Mouse (Mus musculus) erythroblast, embryonic 14.5 days (primary cell): Measurements from ENCODE around the gene Rpl23a. TPM values are rescaled to one million over a fixed set of nuclear protein-coding genes. Genes with fewer than 3 reads are reported as not detected.

Experiments used
- H3K27me3 ChIP-seq: 2 replicates; pipeline ENCODE4 v1.6.1; 2012; ENCODE audit warnings: inconsistent platforms; ENCODE audit not compliant: control insufficient read depth
- H3K36me3 ChIP-seq: 2 replicates; pipeline ENCODE4 v1.6.1; 2012; ENCODE audit warnings: mild to moderate bottlenecking, inconsistent platforms; ENCODE audit not compliant: control insufficient read depth
- H3K4me1 ChIP-seq: 2 replicates; pipeline ENCODE4 v1.6.1; 2012; ENCODE audit warnings: inconsistent platforms; ENCODE audit not compliant: control insufficient read depth
- H3K4me3 ChIP-seq: replicated peaks from 2 replicates; pipeline ENCODE3; 2012; ENCODE audit warnings: moderate library complexity, mild to moderate bottlenecking, inconsistent platforms
- H3K9me3 ChIP-seq: 2 replicates; pipeline ENCODE4 v1.6.1; 2012; ENCODE audit warnings: low read length, inconsistent platforms, mixed read lengths; ENCODE audit not compliant: control insufficient read depth
- GATA1 ChIP-seq: IDR thresholded peaks from 2 replicates; pipeline ENCODE4 v1.6.1; 2012; ENCODE audit warnings: low read length, inconsistent platforms, mixed read lengths
- TAL1 ChIP-seq: IDR thresholded peaks from 3 replicates; pipeline ENCODE4 v1.6.1; 2012; ENCODE audit warnings: low read length, inconsistent platforms, mixed read lengths
- polyA plus RNA-seq: library from polyadenylated mRNA; stranded (reverse); fragments of >175 nt; gene quantifications from 2 replicates; pipeline ENCODE4 v1.2.3, GENCODE M21; 2012

The Rpl23a gene
- polyA plus RNA-seq, 1 experiment, result 168 TPM

DNA sequence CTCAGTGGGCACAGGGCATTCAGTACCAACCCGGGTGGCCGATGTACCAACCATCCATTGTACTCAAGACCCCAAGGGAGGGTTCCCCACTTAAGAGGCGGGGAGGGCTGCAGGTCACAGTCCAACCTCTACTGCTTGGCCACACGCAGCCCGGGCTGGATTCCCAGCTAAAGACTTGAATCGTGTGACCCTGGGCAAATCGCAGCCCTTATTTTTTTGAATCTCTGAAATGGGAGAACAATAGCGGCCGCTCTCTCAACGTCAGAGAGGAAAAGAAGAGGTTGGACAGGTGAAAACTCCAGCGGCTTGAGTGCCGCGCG, 18.8 kb downstream of the Rpl23a start:
- Histone ChIP-seq H3K36me3 (peaks cover 63% of the 10 kb centered on the region), H3K9me3 (no peaks in the 10 kb centered on the region), H3K4me3 (peak overlapping the region; percentile 90), H3K4me1 (peaks cover 98% of the 10 kb centered on the region), H3K27me3 (no peaks in the 10 kb centered on the region)
- TF ChIP-seq TAL1 (no peak), GATA1 (no peak)

DNA sequence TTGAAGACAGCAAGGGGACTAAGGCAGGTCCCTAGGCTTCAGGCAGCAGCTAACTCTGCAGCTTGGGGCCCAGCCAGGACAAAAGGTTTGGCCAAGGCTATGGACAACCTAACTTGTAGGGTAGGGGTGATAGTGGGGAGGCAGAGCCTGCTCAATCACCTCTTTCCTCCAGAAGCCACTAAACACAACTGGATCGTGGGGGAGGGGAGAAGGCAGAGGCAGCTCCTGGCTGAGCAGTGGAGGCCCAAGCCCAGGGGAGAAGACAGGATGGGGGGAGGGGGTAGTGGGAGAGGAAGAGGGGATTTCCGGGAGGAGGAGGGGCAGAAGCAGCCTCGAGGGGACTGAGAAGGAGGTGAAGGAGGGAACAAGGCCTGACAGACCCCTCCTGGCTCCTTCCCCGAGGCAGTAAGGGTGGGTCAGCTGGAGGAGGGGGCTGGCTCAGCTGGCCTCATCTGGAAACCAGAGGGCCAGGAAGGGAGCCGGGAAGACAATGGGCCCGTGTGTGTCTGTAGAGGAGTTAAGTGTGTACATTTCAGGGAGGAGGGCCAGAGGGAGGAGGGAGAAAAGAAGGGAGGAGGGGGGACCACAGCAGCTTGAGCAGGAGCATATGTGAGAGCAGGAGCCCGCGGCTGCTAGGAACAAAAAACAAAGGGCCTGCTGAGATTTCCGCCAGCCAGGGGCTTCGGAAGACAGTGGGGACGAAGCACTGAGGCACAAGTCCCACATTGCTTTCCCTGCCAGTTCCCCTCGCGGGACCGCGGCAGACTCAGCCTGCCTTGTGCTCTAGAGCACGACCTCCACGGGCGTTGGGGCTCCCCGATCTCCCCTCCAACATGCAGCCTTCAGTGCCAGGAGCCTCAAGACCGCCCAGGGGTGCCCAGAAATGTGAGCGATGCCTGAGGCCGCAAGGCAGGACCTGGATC, 19.4 kb downstream of the Rpl23a start:
- Histone ChIP-seq H3K36me3 (peaks cover 69% of the 10 kb centered on the region), H3K27me3 (no peaks in the 10 kb centered on the region), H3K4me3 (peak overlapping the region; percentile 90), H3K4me1 (peaks cover 98% of the 10 kb centered on the region), H3K9me3 (no peaks in the 10 kb centered on the region)
- no peak for TF ChIP-seq GATA1

DNA sequence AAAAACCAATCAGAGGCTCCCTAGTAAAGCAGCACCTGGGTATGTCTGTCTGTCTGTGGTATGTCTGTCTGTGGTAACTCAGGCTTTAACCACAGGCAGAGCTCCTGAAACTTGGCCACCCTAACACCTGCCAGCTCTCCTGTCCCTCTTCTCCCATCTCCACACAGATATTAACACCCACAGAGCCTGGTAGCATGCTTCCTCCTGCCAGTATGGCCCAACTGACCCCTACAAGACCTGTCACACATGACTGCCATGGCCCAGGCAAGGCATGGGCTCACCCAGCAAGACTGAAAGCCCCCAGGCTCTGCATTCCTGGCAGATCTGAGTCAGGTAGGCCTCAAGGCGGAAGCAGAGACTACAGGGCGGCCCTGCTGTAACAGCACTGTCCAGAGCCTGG, 20.3 kb downstream of the Rpl23a start:
- no peak for TF ChIP-seq TAL1
- TF ChIP-seq GATA1, result no peak
- H3K36me3 ChIP-seq, result peaks cover 78% of the 10 kb centered on the region
- H3K9me3 ChIP-seq, result no peaks in the 10 kb centered on the region
- no peaks in the 10 kb centered on the region for H3K27me3 ChIP-seq
- peak overlapping the region; percentile 90 for H3K4me3 ChIP-seq
- peaks cover 92% of the 10 kb centered on the region for H3K4me1 ChIP-seq

DNA sequence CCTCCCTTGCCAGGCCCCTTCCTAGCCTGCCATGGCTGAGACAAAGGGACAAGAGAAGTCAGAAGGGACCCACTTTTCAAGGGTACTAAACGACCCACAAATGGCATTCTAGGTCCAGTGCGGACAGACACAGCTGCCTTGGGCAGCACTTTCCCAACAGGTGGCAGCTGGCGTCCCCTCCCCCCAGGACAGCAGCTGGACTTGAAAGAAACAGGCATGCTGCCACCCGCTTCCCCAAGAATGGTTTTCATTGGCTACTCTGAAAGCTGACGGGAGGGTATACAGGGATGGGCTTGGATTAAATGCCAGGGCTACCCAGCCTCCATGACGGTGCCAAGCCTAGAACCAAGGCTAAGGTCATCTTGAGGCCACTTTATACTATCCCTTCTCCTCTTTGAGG, 20.9 kb downstream of the Rpl23a start:
- peaks cover 78% of the 10 kb centered on the region for H3K36me3 ChIP-seq
- no peak for TF ChIP-seq TAL1
- no peak for TF ChIP-seq GATA1
- peak overlapping the region; percentile 90 for H3K4me3 ChIP-seq
- H3K4me1 ChIP-seq, result peaks cover 92% of the 10 kb centered on the region
- H3K27me3 ChIP-seq, result no peaks in the 10 kb centered on the region
- no peaks in the 10 kb centered on the region for H3K9me3 ChIP-seq

DNA sequence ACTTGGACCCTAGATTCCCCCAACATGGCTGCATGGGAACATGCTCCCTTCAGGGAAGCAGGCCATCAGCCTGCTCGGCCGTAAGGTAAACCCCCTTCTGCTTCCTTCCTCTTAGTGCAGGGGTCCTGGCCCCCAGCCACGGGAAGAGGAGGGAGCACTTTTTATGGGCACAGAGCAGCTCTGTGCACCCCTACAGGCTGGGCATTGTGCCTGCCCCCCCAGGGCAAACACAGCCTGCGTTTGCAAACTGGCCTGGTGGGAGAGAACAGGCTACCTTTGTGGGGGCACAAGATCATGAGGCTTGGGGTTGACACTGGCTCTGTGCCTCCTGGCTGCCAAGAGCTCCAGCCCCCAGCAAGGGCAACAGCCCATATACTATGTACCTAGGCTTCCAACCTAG, 21.4 kb downstream of the Rpl23a start:
- Histone ChIP-seq H3K4me3 (peak overlapping the region; percentile 90), H3K27me3 (no peaks in the 10 kb centered on the region), H3K9me3 (no peaks in the 10 kb centered on the region), H3K4me1 (peaks cover 88% of the 10 kb centered on the region), H3K36me3 (peaks cover 78% of the 10 kb centered on the region)
- TF ChIP-seq TAL1 (no peak), GATA1 (no peak)

DNA sequence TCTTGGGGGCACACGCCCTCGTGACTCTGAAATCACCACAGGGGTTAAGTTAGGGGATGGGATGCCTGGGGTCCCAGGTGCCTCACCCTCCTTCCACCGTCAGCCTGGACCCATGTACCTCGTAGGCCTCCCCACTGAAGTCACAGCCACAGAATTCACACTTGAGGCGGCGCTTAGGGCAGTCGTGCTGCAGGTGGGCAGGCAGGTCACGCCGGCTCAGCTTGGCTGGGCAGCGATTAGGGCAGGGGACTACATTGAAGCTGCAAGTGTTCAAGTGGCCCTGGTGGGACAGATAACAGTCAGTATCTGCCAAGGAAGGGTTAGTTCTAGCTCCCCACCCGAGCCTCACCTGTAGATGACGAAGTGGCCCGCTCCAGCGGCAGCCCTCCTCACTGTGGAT, 22.2 kb downstream of the Rpl23a start:
- no peaks in the 10 kb centered on the region for H3K27me3 ChIP-seq
- peaks cover 80% of the 10 kb centered on the region for H3K4me1 ChIP-seq
- no peaks in the 10 kb centered on the region for H3K9me3 ChIP-seq
- H3K36me3 ChIP-seq, result peaks cover 79% of the 10 kb centered on the region
- TF ChIP-seq GATA1, result no peak
- H3K4me3 ChIP-seq, result no peak overlapping the region

DNA sequence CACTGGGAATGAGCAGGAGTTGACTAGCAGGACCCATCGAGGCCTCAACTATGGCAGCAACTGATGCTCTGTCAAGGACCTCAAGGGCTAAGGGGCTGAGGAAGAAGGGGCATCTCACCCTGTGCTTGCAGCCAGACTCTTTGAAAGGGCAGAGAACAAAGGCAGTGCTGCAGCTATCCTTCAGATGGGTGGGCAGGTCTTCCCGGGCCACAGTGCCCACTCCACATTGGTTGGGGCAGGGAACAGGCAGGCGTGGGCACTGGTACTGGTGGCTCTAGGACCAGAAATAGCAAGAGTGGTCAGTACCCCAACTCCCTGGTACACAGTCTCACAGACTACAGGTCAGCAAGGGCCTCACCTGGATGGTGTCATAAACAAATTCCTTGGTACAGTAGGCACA, 22.7 kb downstream of the Rpl23a start:
- no peaks in the 10 kb centered on the region for H3K9me3 ChIP-seq
- no peak overlapping the region for H3K4me3 ChIP-seq
- peaks cover 75% of the 10 kb centered on the region for H3K4me1 ChIP-seq
- H3K36me3 ChIP-seq, result peaks cover 82% of the 10 kb centered on the region
- H3K27me3 ChIP-seq, result no peaks in the 10 kb centered on the region
- TF ChIP-seq TAL1 (no peak), GATA1 (no peak)

DNA sequence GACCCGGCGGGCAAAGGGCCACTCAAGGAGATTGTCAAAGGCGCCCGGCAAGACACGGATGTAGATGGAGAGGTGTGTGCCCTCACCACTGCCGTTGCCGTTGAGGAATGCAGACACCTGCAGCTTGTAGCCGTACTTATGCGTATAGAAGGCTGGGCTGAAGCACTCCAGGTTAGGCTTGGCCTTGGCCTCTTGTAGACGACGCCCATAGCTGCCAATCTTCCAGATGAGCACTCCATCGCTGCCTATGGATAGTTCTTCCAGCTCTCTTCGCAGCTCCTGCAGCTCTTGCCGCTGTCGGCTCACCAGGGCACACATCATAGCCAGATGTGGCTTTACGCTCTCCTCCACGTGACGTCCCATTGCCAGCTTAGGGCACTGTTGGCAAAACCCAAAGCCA, 23.2 kb downstream of the Rpl23a start:
- H3K4me1 ChIP-seq, result peaks cover 71% of the 10 kb centered on the region

DNA sequence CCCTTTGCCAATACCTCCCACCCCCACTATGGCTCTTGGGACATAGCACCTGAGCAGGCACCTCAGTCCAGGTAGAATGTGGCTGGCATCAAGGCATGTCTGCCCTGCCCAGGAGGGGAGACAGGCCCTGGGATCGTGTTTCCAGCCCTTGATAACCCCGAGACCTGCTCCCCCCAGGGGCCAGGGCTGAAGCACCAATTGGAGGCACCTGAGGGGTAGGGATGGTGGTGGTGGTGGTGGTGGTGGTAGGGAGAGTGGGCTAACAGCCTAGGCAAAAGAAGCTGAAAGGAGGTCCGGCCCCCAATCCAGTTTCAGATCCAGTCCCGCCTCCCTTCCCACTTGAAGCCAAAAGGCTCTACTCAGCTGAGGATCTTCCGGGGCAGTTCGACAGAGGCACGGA, 23.8 kb downstream of the Rpl23a start:
- Histone ChIP-seq H3K27me3 (no peaks in the 10 kb centered on the region), H3K4me3 (no peak overlapping the region), H3K4me1 (peaks cover 65% of the 10 kb centered on the region), H3K36me3 (peaks cover 92% of the 10 kb centered on the region), H3K9me3 (no peaks in the 10 kb centered on the region)
- TF ChIP-seq GATA1, result no peak

More for the DNA sequence above, 23.2 kb downstream of the Rpl23a start:
- no peak overlapping the region for H3K4me3 ChIP-seq
- H3K27me3 ChIP-seq, result no peaks in the 10 kb centered on the region
- no peaks in the 10 kb centered on the region for H3K9me3 ChIP-seq
- TF ChIP-seq GATA1, result no peak
- TF ChIP-seq TAL1, result no peak
- H3K36me3 ChIP-seq, result peaks cover 86% of the 10 kb centered on the region

DNA sequence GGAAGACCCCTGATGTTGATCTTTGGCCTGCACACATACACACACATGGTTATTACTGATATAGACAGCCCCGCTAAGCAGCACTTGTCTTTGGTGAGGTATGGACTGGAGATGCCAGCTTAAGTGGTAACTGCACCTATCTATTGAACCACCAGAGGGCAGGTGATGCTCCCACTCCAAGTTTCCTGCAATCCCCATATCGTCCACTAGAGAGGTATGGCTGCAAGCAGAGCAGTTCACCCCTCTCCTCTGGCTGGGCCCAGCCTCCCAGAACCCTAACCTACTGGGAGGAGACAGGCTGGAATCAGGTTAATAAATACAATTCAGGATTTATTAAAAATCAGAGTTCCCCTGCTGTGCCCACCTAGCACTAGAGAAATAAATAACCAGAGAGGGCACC, 24.3 kb downstream of the Rpl23a start:
- Histone ChIP-seq H3K4me1 (peaks cover 60% of the 10 kb centered on the region), H3K27me3 (no peaks in the 10 kb centered on the region), H3K9me3 (no peaks in the 10 kb centered on the region), H3K36me3 (peaks cover 97% of the 10 kb centered on the region), H3K4me3 (no peak overlapping the region)
- no peak for TF ChIP-seq TAL1
- TF ChIP-seq GATA1, result no peak
